Mouse (Mus musculus) lung, postnatal 0 days (tissue): ENCODE measurements at regions not wholly inside any gene's neighbourhood (a gene's known extent, or its start where the extent isn't known, plus 50 kb on each side); places are given as distances from the start of the nearest gene placed in this dataset.

Experiments used
- ATAC-seq: fragments of 200-750 bp; cut with Nextera tagmentation; 2 replicates; pipeline ENCODE4 v1.8.0; 2017; ENCODE audit warnings: moderate library complexity
- DNase-seq: peaks from one replicate; pipeline ENCODE4 v3.0.0-alpha.2; 2016; ENCODE audit warnings: low spot score
- H3K27ac ChIP-seq: fragments of 300-500 bp; sonication (generic); 2 replicates; pipeline ENCODE4 v1.5.1; 2014; ENCODE audit warnings: antibody characterized with exemption, mild to moderate bottlenecking, low read length, mixed read lengths
- H3K27me3 ChIP-seq: fragments of 300-500 bp; sonication (generic); replicated peaks from 2 replicates; pipeline ENCODE4 v1.6.1; 2014; ENCODE audit warnings: low read length, mixed read lengths; ENCODE audit not compliant: insufficient read depth
- H3K36me3 ChIP-seq: fragments of 300-500 bp; sonication (generic); 2 replicates; pipeline ENCODE4 v1.6.1; 2014; ENCODE audit warnings: low read length, mixed read lengths; ENCODE audit not compliant: insufficient read depth
- H3K4me1 ChIP-seq: fragments of 300-500 bp; sonication (generic); 2 replicates; pipeline ENCODE4 v1.6.1; 2014; ENCODE audit warnings: antibody characterized with exemption, low read depth, low read length, mixed read lengths; ENCODE audit not compliant: insufficient read depth
- H3K4me2 ChIP-seq: fragments of 300-500 bp; sonication (generic); replicated peaks from 2 replicates; pipeline ENCODE4 v1.6.1; 2014; ENCODE audit warnings: low read depth, mild to moderate bottlenecking, low read length, moderate library complexity, mixed read lengths
- H3K4me3 ChIP-seq: fragments of 300-500 bp; sonication (generic); 2 replicates; pipeline ENCODE4 v1.5.1; 2014; ENCODE audit warnings: low read depth, low read length
- H3K9ac ChIP-seq: fragments of 300-500 bp; sonication (generic); replicated peaks from 2 replicates; pipeline ENCODE4 v1.6.1; 2014; ENCODE audit warnings: low read depth, mild to moderate bottlenecking
- H3K9me3 ChIP-seq: fragments of 300-500 bp; sonication (generic); 2 replicates; pipeline ENCODE4 v1.6.1; 2016; ENCODE audit warnings: low read length, mixed read lengths
- CTCF ChIP-seq: IDR thresholded peaks from 2 replicates; pipeline ENCODE4 v1.5.1; 2016; ENCODE audit warnings: antibody characterized with exemption, mild to moderate bottlenecking
- EP300 ChIP-seq: IDR thresholded peaks from 2 replicates; pipeline ENCODE4 v1.6.1; 2016; ENCODE audit warnings: antibody characterized with exemption, mild to moderate bottlenecking, control low read depth
- WGBS: fragments of 180-500 bp; shearing (Covaris S2); extraction: QIAGEN DNeasy Blood & Tissue Kit; methylation state at CpG from one replicate; pipeline ENCODE4 v1.1.7; 2014; 5-methylcytosine and 5-hydroxymethylcytosine counted together

DNA sequence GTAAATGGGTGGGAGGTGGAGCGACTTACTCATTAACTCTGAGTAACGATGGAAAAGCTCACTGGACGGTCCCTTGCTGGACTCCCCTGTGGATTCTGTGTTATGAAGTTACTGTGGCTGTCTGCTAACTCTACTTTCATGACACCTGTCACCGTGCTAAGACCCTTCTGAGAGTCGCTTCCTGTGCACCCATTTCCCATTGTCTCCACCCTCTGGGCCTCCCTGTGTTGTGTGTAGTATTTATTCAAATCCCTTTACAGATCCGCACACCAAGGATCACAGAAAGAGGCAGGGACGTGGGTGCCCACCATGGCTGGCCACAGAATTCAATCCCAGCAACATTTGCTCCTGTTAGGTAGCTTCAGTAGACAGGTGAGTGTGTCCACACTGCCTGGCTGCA, 357.1 kb upstream of the 3110018I06Rik start:
- no peaks in the 10 kb centered on the region for H3K4me1 ChIP-seq
- H3K9ac ChIP-seq: no peak overlapping the region
- WGBS: 70% methylated on average over 7 of the region's 7 CpGs
- no peaks in the 10 kb centered on the region for H3K9me3 ChIP-seq
- H3K36me3 ChIP-seq: no peaks in the 10 kb centered on the region
- no peaks in the 10 kb centered on the region for H3K27me3 ChIP-seq
- ATAC-seq (no peak), DNase-seq (no peak)
- H3K4me3 ChIP-seq: no peak overlapping the region
- no peak overlapping the region for H3K27ac ChIP-seq
- H3K4me2 ChIP-seq: no peak overlapping the region
- TF ChIP-seq EP300: no peak
- no peak for TF ChIP-seq CTCF

DNA sequence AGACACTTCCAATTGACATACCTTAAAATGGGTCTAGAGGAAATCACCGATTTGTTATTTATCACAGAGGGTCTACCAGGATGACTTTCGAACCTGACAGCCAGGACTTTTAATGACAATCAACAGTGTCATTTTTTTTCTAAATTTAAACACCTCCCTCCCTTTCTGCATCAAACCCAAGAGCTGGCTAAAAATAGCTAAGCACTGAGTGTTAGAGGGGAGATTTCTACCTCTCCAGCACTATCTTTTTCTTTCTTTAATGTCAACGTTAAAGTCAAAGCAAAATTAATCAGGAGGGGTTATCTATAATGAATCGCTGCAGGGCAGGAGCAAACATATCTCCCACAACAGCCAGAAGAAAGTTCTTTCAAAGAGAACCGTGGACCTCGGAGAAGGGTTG, 356.6 kb upstream of the 3110018I06Rik start:
- Histone ChIP-seq H3K27ac (no peak overlapping the region), H3K36me3 (no peaks in the 10 kb centered on the region), H3K9ac (no peak overlapping the region), H3K27me3 (no peaks in the 10 kb centered on the region), H3K4me1 (no peaks in the 10 kb centered on the region), H3K4me3 (no peak overlapping the region), H3K9me3 (no peaks in the 10 kb centered on the region), H3K4me2 (no peak overlapping the region)
- ATAC-seq (no peak), DNase-seq (no peak)
- TF ChIP-seq CTCF: no peak
- no peak for TF ChIP-seq EP300
- 47% methylated on average over 6 of the region's 6 CpGs for WGBS

- Histone ChIP-seq H3K27me3 (no peaks in the 10 kb centered on the region), H3K4me3 (no peak overlapping the region), H3K36me3 (no peaks in the 10 kb centered on the region), H3K9ac (no peak overlapping the region), H3K4me2 (no peak overlapping the region), H3K9me3 (no peaks in the 10 kb centered on the region), H3K4me1 (no peaks in the 10 kb centered on the region), H3K27ac (no peak overlapping the region)
- TF ChIP-seq CTCF (no peak), EP300 (no peak)
- 53% methylated on average over 3 of the region's 3 CpGs for WGBS
- ATAC-seq (no peak), DNase-seq (no peak)
These were observed 355.9 kb upstream of the 3110018I06Rik start for GRCm38 (mm10) chr12:107132501-107132900.

DNA sequence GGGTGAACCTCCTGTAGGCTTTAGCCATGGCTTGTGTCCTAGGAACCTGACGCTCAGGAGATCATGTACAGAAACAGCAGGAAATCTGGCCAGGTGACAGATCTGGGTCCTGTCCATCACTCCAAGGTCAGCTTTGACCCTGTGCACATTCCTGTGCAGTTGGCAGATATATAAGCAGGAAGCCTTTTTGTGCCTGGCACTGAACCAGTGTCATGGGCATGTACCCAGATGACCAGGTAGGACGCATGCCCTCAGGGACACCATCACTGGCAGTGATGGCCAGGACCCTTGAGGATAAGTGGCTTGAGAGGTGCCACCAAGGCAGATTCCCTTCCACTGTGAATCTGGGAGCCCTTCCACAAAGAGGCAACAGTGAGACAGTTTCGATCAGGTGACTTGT, 354.1 kb upstream of the 3110018I06Rik start:
- WGBS: 86% methylated on average over 3 of the region's 3 CpGs
- H3K4me1 ChIP-seq: no peaks in the 10 kb centered on the region
- H3K9me3 ChIP-seq: no peaks in the 10 kb centered on the region
- H3K27ac ChIP-seq: no peak overlapping the region
- no peaks in the 10 kb centered on the region for H3K36me3 ChIP-seq
- H3K27me3 ChIP-seq: no peaks in the 10 kb centered on the region
- no peak overlapping the region for H3K4me3 ChIP-seq
- DNase-seq (no peak), ATAC-seq (no peak)
- TF ChIP-seq CTCF: no peak
- TF ChIP-seq EP300: no peak
- H3K4me2 ChIP-seq: no peak overlapping the region
- no peak overlapping the region for H3K9ac ChIP-seq

DNA sequence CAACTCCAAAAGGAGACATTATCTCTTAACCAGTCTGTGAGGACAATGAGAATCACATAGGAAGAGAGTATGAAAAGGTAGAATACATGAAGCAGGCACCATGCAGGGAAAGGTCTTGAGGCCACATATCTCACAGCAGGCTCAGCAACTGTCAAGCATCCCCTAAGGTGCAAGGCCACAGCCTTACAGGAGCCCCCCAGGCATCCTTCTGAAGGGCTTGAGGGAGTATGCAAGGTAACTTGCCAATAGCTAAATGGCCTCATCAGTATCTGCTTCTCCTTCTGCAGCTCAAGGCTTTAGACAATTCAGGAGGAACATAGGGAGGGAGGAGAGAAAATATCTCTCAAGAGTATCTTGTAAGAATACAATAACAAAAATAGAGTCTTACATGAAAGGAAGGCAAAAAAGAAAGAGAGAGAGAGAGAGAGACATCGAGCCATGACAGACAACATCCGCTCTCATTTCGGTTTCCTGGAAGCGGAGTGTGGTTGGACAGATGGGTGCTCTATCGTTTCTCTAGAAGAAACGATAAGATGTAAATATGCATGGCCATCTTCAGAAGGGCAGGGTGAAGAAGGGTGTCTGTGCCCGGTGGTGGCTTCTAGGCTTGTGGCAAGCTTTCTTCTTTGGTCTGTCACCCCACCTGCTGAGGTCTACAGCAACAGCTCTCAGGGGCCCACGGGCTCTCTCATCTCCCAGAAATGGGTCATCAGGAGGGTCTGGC, 349.6 kb upstream of the 3110018I06Rik start:
- Histone ChIP-seq H3K27ac (no peak overlapping the region), H3K27me3 (no peaks in the 10 kb centered on the region), H3K9me3 (no peaks in the 10 kb centered on the region), H3K4me3 (no peak overlapping the region), H3K4me1 (no peaks in the 10 kb centered on the region), H3K9ac (no peak overlapping the region), H3K4me2 (no peak overlapping the region), H3K36me3 (no peaks in the 10 kb centered on the region)
- no peak for TF ChIP-seq EP300
- no peak for TF ChIP-seq CTCF
- ATAC-seq: no peak
- DNase-seq: no peak
- WGBS: 89% methylated on average over 8 of the region's 8 CpGs

DNA sequence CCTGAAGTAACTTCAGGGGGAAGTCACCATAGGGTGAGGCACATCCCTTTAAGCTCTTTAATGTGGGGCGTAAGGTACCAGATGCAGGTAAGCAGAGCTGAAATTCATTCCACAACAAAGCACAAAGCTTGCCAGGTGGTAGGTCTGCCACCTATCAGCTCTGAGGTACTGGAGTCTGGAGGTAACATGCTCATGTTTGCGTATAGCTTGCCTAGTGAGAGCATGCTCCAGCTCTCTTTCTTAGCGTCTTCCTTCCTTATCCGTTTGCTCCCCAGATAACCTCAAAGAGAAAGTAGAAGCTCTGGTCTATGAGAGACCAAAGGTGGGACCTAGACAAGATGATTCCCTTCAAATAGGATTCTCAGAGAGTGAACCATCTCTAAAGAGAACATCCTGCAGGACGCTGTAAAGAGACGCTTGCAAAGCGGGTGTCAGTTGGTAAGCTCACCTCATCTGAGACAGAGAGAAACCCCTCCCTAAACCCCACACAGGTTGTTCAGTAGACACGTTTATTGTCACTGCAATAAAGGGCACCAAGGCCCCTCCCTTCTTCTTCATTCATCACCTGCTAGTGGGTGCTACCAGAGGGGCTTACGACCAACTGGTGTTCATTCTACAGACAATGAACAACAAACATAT, 347.4 kb upstream of the 3110018I06Rik start:
- ATAC-seq (no peak), DNase-seq (no peak)
- H3K4me3 ChIP-seq: no peak overlapping the region
- no peak overlapping the region for H3K9ac ChIP-seq
- H3K4me2 ChIP-seq: no peak overlapping the region
- no peaks in the 10 kb centered on the region for H3K4me1 ChIP-seq
- no peaks in the 10 kb centered on the region for H3K9me3 ChIP-seq
- H3K27ac ChIP-seq: no peak overlapping the region
- H3K36me3 ChIP-seq: no peaks in the 10 kb centered on the region
- no peaks in the 10 kb centered on the region for H3K27me3 ChIP-seq
- 81% methylated on average over 9 of the region's 9 CpGs for WGBS
- TF ChIP-seq CTCF (no peak), EP300 (no peak)
